Mouse (Mus musculus): ENCODE results near the gene Klhl25. TPM values are rescaled to one million over a fixed set of nuclear protein-coding genes. Genes with fewer than 3 reads are reported as not detected.
"Not testable (repeated sequence)": the region's sequence is repeated elsewhere in the genome, so short reads cannot be mapped to it uniquely, and the experiment has no call there.

Gene Klhl25
- polyA plus RNA-seq, 1 experiment from 2014 or later: 4.2 TPM

DNA sequence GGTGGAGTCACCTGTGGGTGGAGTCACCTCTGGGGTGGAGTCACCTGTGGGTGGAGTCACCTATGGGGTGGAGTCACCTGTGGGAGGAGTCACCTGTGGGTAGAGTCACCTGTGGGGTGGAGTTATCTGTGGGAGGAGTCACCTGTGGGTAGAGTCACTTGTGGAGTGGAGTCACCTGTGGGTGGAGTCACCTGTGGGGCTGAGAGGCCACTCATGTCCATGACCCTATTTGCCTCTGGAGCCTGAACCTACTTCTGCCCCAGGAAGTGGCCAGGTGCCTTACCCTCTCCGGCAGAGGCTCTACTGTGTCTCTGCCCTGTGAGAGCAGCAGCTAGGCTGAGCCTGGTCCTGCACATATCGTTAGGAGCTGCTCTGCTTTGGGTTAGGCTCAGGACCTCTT is 20.6 kb downstream of the Klhl25 start:
- 59% methylated on average over 2 of the region's 2 CpGs for WGBS
- ATAC-seq: peak; percentile 71
- Histone ChIP-seq H3K36me3 (ENCODE audit: control insufficient read depth, insufficient read depth) (peaks cover 49% of the 10 kb centered on the region), H3K27ac (ENCODE audit: low read depth, low read length) (no peak overlapping the region), H3K4me2 (replicated peaks; ENCODE audit: low read depth) (no peak overlapping the region), H3K9me3 (ENCODE audit: control insufficient read depth) (no peaks in the 10 kb centered on the region), H3K4me3 (ENCODE audit: low read depth, low read length) (no peak overlapping the region), H3K27me3 (replicated peaks; ENCODE audit: control insufficient read depth, insufficient read depth, low read length) (no peaks in the 10 kb centered on the region), H3K4me1 (replicated peaks; ENCODE audit: control insufficient read depth, insufficient read depth, low read length) (no peaks in the 10 kb centered on the region), H3K9ac (ENCODE audit: low read depth, low read length) (no peak overlapping the region)
- TF ChIP-seq CTCF (IDR thresholded peaks at IDR 0.05; ENCODE audit: low read depth): no peak

DNA sequence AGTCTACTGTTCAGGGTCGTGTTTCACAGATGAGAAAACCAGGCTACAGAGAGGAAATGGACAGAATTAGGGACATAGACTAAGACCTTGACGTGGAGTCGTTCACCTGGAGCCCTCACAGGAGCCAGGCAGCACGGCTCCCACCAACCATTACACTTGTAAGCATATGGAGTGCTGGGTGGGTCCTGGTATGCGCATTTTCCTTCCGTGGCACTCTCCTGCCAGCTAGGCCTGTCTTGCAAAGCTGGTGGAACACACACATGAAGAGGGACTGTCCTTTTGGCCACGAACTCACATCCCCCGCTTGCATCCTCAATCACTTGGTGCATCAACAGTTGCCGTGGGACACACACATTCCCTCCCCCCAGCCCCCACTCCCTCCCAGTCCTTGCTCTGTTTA is 22.4 kb downstream of the Klhl25 start:
- no peak for TF ChIP-seq CTCF (IDR thresholded peaks at IDR 0.05; ENCODE audit: low read depth)
- Histone ChIP-seq H3K27ac (ENCODE audit: low read depth, low read length) (no peak overlapping the region), H3K9ac (ENCODE audit: low read depth, low read length) (no peak overlapping the region), H3K4me2 (replicated peaks; ENCODE audit: low read depth) (no peak overlapping the region), H3K36me3 (ENCODE audit: control insufficient read depth, insufficient read depth) (peaks cover 51% of the 10 kb centered on the region), H3K4me3 (ENCODE audit: low read depth, low read length) (no peak overlapping the region), H3K9me3 (ENCODE audit: control insufficient read depth) (no peaks in the 10 kb centered on the region), H3K27me3 (replicated peaks; ENCODE audit: control insufficient read depth, insufficient read depth, low read length) (no peaks in the 10 kb centered on the region), H3K4me1 (replicated peaks; ENCODE audit: control insufficient read depth, insufficient read depth, low read length) (no peaks in the 10 kb centered on the region)
- WGBS: 85% methylated on average over 9 of the region's 9 CpGs
- no peak for ATAC-seq

DNA sequence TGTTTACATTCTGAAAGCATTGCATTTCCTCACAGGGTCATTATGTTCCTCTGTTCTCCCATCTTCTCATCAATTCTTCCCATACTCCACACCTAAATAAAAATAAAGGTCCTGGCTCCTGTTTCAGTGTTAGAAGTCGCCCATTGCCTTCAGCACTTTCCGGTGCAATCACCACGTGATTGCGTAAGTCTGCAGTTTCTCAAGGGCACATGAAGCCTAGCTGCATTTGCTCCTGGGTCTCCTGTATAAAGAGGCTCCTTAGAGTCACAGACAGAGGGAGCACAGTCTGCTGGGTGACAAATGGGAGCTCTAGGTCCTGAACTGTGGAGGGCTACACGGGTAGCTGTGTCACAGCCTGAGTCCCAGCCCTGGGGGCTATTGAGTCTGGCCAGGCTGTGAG is 24.1 kb downstream of the Klhl25 start:
- TF ChIP-seq CTCF (IDR thresholded peaks at IDR 0.05; ENCODE audit: low read depth): no peak
- Histone ChIP-seq H3K4me1 (replicated peaks; ENCODE audit: control insufficient read depth, insufficient read depth, low read length) (no peaks in the 10 kb centered on the region), H3K27me3 (replicated peaks; ENCODE audit: control insufficient read depth, insufficient read depth, low read length) (no peaks in the 10 kb centered on the region), H3K9ac (ENCODE audit: low read depth, low read length) (no peak overlapping the region), H3K36me3 (ENCODE audit: control insufficient read depth, insufficient read depth) (peaks cover 34% of the 10 kb centered on the region; the same call in 1 of the 2 replicates), H3K4me3 (ENCODE audit: low read depth, low read length) (no peak overlapping the region), H3K4me2 (replicated peaks; ENCODE audit: low read depth) (no peak overlapping the region), H3K9me3 (ENCODE audit: control insufficient read depth) (no peaks in the 10 kb centered on the region), H3K27ac (ENCODE audit: low read depth, low read length) (no peak overlapping the region)
- WGBS: 47% methylated on average over 5 of the region's 5 CpGs
- no peak for ATAC-seq

DNA sequence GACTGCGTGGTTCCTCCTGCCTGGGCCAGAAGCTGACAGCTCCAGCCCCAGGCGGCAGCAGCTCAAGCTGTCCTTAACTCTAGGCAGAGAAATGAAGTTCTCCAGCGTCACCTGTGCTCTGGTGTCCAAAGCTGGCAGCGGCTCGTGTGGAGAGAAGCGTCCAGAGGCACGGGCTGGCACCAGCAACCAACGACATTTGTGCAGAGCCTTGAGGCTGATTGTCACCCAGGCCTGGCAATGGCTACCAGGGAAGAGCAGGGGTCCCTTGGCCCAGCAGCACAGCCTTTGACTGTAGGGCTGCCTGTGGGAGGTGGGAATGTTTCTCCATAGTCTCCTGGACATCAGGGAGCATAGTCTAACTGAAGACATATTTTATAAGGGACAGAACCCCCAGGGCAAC is 24.6 kb downstream of the Klhl25 start:
- H3K4me1 ChIP-seq (replicated peaks; ENCODE audit: control insufficient read depth, insufficient read depth, low read length): no peaks in the 10 kb centered on the region
- TF ChIP-seq CTCF (IDR thresholded peaks at IDR 0.05; ENCODE audit: low read depth): no peak
- no peak overlapping the region for H3K4me3 ChIP-seq (ENCODE audit: low read depth, low read length)
- no peaks in the 10 kb centered on the region for H3K27me3 ChIP-seq (replicated peaks; ENCODE audit: control insufficient read depth, insufficient read depth, low read length)
- whole genome bisulfite sequencing: 94% methylated on average over 8 of the region's 8 CpGs
- no peak overlapping the region for H3K27ac ChIP-seq (ENCODE audit: low read depth, low read length)
- H3K9me3 ChIP-seq (ENCODE audit: control insufficient read depth): no peaks in the 10 kb centered on the region
- H3K9ac ChIP-seq (ENCODE audit: low read depth, low read length): no peak overlapping the region
- ATAC-seq: no peak
- H3K36me3 ChIP-seq (ENCODE audit: control insufficient read depth, insufficient read depth): peaks cover 34% of the 10 kb centered on the region; the same call in 1 of the 2 replicates
- H3K4me2 ChIP-seq (replicated peaks; ENCODE audit: low read depth): no peak overlapping the region

DNA sequence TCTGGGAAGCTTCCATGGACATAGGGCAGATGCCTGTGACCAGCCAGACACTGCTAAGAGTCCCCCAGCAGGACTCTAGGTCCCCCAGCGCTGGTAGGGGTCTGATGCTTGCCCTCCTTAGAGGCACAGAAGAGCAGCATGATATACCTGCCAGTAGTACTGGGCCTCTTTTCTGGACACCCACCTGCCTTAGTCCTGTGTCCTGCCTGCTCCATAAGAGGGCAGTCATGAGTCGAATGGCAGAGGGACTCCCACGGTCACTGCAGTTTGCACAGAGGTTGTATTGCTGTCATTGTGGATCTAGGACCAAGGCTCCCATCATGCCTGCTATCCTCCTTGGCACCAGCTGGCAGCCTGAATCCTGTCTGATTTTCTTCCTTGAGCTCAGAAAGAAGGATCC is 25.1 kb downstream of the Klhl25 start:
- H3K4me2 ChIP-seq (replicated peaks; ENCODE audit: low read depth): no peak overlapping the region
- H3K27ac ChIP-seq (ENCODE audit: low read depth, low read length): no peak overlapping the region
- H3K9me3 ChIP-seq (ENCODE audit: control insufficient read depth): no peaks in the 10 kb centered on the region
- H3K36me3 ChIP-seq (ENCODE audit: control insufficient read depth, insufficient read depth): peaks cover 34% of the 10 kb centered on the region; the same call in 1 of the 2 replicates
- H3K27me3 ChIP-seq (replicated peaks; ENCODE audit: control insufficient read depth, insufficient read depth, low read length): no peaks in the 10 kb centered on the region
- H3K9ac ChIP-seq (ENCODE audit: low read depth, low read length): no peak overlapping the region
- WGBS: 90% methylated on average over 3 of the region's 3 CpGs
- no peak overlapping the region for H3K4me3 ChIP-seq (ENCODE audit: low read depth, low read length)
- H3K4me1 ChIP-seq (replicated peaks; ENCODE audit: control insufficient read depth, insufficient read depth, low read length): no peaks in the 10 kb centered on the region
- no peak for ATAC-seq
- peak; percentile 56 for TF ChIP-seq CTCF (IDR thresholded peaks at IDR 0.05; ENCODE audit: low read depth)

DNA sequence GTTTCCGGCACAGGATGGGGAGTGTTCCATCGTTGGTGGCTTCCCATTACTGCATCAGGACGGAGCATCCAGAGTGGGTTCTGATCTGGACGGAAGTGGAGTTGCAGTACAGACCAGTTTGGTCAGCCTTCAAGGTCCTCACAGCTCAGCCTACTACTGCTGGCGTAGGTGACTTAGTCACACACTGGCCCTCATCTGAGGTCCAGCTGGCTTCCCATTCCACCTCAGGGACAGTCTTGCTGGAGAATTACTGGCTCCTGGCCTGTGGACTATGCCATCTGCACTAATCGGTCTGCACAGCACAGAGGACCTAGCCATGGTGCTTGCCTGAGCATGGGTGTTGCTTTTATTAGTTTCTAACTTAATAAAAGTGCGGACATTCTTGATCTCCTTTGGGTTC is 25.6 kb downstream of the Klhl25 start:
- Histone ChIP-seq H3K27ac (ENCODE audit: low read depth, low read length) (no peak overlapping the region), H3K4me1 (replicated peaks; ENCODE audit: control insufficient read depth, insufficient read depth, low read length) (no peaks in the 10 kb centered on the region), H3K9me3 (ENCODE audit: control insufficient read depth) (no peaks in the 10 kb centered on the region), H3K36me3 (ENCODE audit: control insufficient read depth, insufficient read depth) (peaks cover 32% of the 10 kb centered on the region; the same call in 1 of the 2 replicates), H3K4me2 (replicated peaks; ENCODE audit: low read depth) (no peak overlapping the region), H3K4me3 (ENCODE audit: low read depth, low read length) (no peak overlapping the region), H3K27me3 (replicated peaks; ENCODE audit: control insufficient read depth, insufficient read depth, low read length) (no peaks in the 10 kb centered on the region), H3K9ac (ENCODE audit: low read depth, low read length) (no peak overlapping the region)
- WGBS: 92% methylated on average over 7 of the region's 7 CpGs
- no peak for TF ChIP-seq CTCF (IDR thresholded peaks at IDR 0.05; ENCODE audit: low read depth)
- no peak for ATAC-seq

DNA sequence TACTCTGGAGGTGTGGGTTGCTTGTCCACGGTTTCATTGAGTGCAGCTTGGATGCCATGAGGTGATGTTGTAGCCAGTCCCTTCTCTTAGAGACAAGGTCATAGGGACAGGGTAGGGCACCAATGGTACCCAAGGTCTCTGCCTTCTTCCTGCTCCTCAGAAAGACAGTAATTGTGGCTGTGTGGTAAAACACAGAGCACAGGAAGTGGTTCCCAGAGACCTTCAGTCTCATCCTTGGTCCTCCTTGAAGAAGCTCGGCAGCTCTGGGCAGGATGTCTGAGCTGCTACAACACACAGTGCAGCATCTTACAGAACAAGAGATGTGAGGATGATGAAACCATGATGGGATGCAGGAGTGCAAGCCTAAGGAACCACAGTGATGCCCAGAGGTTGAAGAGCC is 31.3 kb downstream of the Klhl25 start:
- not testable (repeated sequence) for H3K4me2 ChIP-seq (replicated peaks; ENCODE audit: low read depth); H3K36me3 ChIP-seq (ENCODE audit: control insufficient read depth, insufficient read depth); H3K27me3 ChIP-seq (replicated peaks; ENCODE audit: control insufficient read depth, insufficient read depth, low read length); H3K27ac ChIP-seq (ENCODE audit: low read depth, low read length); H3K9me3 ChIP-seq (ENCODE audit: control insufficient read depth); H3K9ac ChIP-seq (ENCODE audit: low read depth, low read length); ATAC-seq; H3K4me1 ChIP-seq (replicated peaks; ENCODE audit: control insufficient read depth, insufficient read depth, low read length); H3K4me3 ChIP-seq (ENCODE audit: low read depth, low read length)
- WGBS: 91% methylated on average over 2 of the region's 2 CpGs
